Comparison of ENCODE assay signal across 9 mouse cellular contexts in genomic region chr4:11899979-11900624, GRCm38 (mm10).
DNase-seq lines count a peak whose midpoint lies in the region; ATAC-seq lines count a peak whose summit lies in the region.
"Had no signal": no experiment of that assay in that cellular context is flagged by ENCODE, and none has a peak within 500 bp of the region (broad histone marks: within the 10 kb centered on the region; RNA-seq: fewer than 3 reads in every experiment).

No protein-coding gene starts in this region.

- 18% methylated on average over 10 of the region's 10 CpGs for WGBS in midbrain, embryonic 11.5 days
- WGBS in midbrain, embryonic 10.5 days: 17% methylated on average over 10 of the region's 10 CpGs
- WGBS in hindbrain, embryonic 13.5 days: 15% methylated on average over 10 of the region's 10 CpGs

- no peaks in the 10 kb centered on the region for H3K9me3 ChIP-seq in midbrain, embryonic 11.5 days (ENCODE audit: control insufficient read depth, low read length)
- H3K9me3 ChIP-seq in midbrain, embryonic 10.5 days (replicated peaks): no peaks in the 10 kb centered on the region
- H3K9me3 ChIP-seq in hindbrain, embryonic 13.5 days: no peaks in the 10 kb centered on the region

- peak; percentile 53 for DNase-seq in midbrain, embryonic 11.5 days (ENCODE audit: low spot score, missing footprints)
- DNase-seq in midbrain, embryonic 10.5 days (ENCODE audit: low spot score): no peak
- peak; percentile 45 for DNase-seq in c-Kit-positive CD71-positive TER-119-negative erythroid progenitor cells, embryonic 14.5 days (ENCODE audit: low read depth)
- DNase-seq in testis, postnatal 14 days (ENCODE audit: low spot score): no peak
- DNase-seq in left cerebral cortex, postnatal 10 days (ENCODE audit: extremely low spot score in 1 of 2, low spot score in 2 of 2): no peak
- no peak for DNase-seq in left cerebral cortex, postnatal 14 days (ENCODE audit: low spot score in 2 of 2)

- H3K4me2 ChIP-seq in midbrain, embryonic 11.5 days: no peak overlapping the region
- H3K4me2 ChIP-seq in hindbrain, embryonic 13.5 days: peak overlapping the region; percentile 25; the same call in 1 of the 2 replicates

- H3K4me3 ChIP-seq in midbrain, embryonic 11.5 days (ENCODE audit: low read depth, low read length): no peak overlapping the region
- no peak overlapping the region for H3K4me3 ChIP-seq in midbrain, embryonic 10.5 days
- H3K4me3 ChIP-seq in hindbrain, embryonic 13.5 days: no peak overlapping the region
- H3K4me3 ChIP-seq: erythroblast, embryonic 14.5 days had no signal

- H3K4me1 ChIP-seq in midbrain, embryonic 11.5 days (ENCODE audit: control insufficient read depth, insufficient read depth, low read length): no peaks in the 10 kb centered on the region
- H3K4me1 ChIP-seq in midbrain, embryonic 10.5 days: no peaks in the 10 kb centered on the region
- H3K4me1 ChIP-seq in hindbrain, embryonic 13.5 days (replicated peaks): peaks cover 6% of the 10 kb centered on the region; the same call in 1 of the 2 replicates

- no peaks in the 10 kb centered on the region for H3K36me3 ChIP-seq in midbrain, embryonic 11.5 days (ENCODE audit: control insufficient read depth, insufficient read depth, low read length)
- H3K36me3 ChIP-seq in midbrain, embryonic 10.5 days: no peaks in the 10 kb centered on the region
- H3K36me3 ChIP-seq in hindbrain, embryonic 13.5 days: no peaks in the 10 kb centered on the region

- H3K27me3 ChIP-seq in midbrain, embryonic 11.5 days (ENCODE audit: control insufficient read depth, insufficient read depth, low read length): no peaks in the 10 kb centered on the region
- H3K27me3 ChIP-seq in midbrain, embryonic 10.5 days (ENCODE audit: low read depth, poor library complexity, severe bottlenecking): no peaks in the 10 kb centered on the region
- H3K27me3 ChIP-seq in hindbrain, embryonic 13.5 days: no peaks in the 10 kb centered on the region

- ATAC-seq in midbrain, embryonic 11.5 days (ENCODE audit: low FRiP score): no peak
- ATAC-seq in hindbrain, embryonic 13.5 days (ENCODE audit: low FRiP score): peak; percentile 68; the same call in 1 of the 2 replicates
- peak; percentile 99 for ATAC-seq in megakaryocyte progenitor cell, adult 5-6 weeks (replicated peaks; ENCODE audit: poor library complexity)

- H3K27ac ChIP-seq in midbrain, embryonic 11.5 days (ENCODE audit: low read depth, low read length): no peak overlapping the region
- H3K27ac ChIP-seq in midbrain, embryonic 10.5 days (replicated peaks): no peak overlapping the region
- 0 out of 2 replicates have a peak overlapping the region, but pooled peaks have one; percentile 8 for H3K27ac ChIP-seq in hindbrain, embryonic 13.5 days

- intact Hi-C loops in left cerebral cortex, postnatal 10 days (cut with DNase I): no loop called here
- intact Hi-C loops in left cerebral cortex, postnatal 14 days (cut with DNase I): no loop called here

- H3K9ac ChIP-seq in midbrain, embryonic 11.5 days (ENCODE audit: low read length): no peak overlapping the region
- H3K9ac ChIP-seq in hindbrain, embryonic 13.5 days: no peak overlapping the region

Comparison
In these comparisons a context has a peak if more than half of its experiments do, and no peak if none do; other contexts are left out.
1. DNase-seq: peak in midbrain, embryonic 11.5 days (single experiment) and c-Kit-positive CD71-positive TER-119-negative erythroid progenitor cells, embryonic 14.5 days (single experiment); none in midbrain, embryonic 10.5 days (single experiment), testis, postnatal 14 days (single experiment), left cerebral cortex, postnatal 10 days (0 of 2) and left cerebral cortex, postnatal 14 days (0 of 2).